Mouse (Mus musculus) right cerebral cortex, postnatal 36 days (tissue): ENCODE results near the gene Ranbp3.

ENCODE experiments used
- DNase-seq, 2 experiments: peaks; one replicate each; pipeline ENCODE4 v3.0.0; 2022; ENCODE audit warnings: low spot score in 2 of 2, mixed read lengths in 1 of 2

The Ranbp3 gene

GRCm38 (mm10) chr17:56673647-56674416 lies 738 bp downstream of the Ranbp3 start:
- peak in 1 of 2 experiments; percentile 7 for DNase-seq

- no peak for DNase-seq
Observed at GRCm38 (mm10) chr17:56681791-56682190, 8.7 kb downstream of the Ranbp3 start.

GRCm38 (mm10) chr17:56682880-56683279 lies 9.8 kb downstream of the Ranbp3 start:
- no peak for DNase-seq

GRCm38 (mm10) chr17:56683546-56684140 lies 10.5 kb downstream of the Ranbp3 start:
- no peak for DNase-seq

GRCm38 (mm10) chr17:56684649-56685048 lies 11.6 kb downstream of the Ranbp3 start:
- no peak for DNase-seq

- no peak for DNase-seq
Observed at GRCm38 (mm10) chr17:56686801-56687200, 13.7 kb downstream of the Ranbp3 start.

GRCm38 (mm10) chr17:56688045-56688444 lies 15.0 kb downstream of the Ranbp3 start:
- no peak for DNase-seq

GRCm38 (mm10) chr17:56688689-56689088 lies 15.6 kb downstream of the Ranbp3 start:
- no peak for DNase-seq

- no peak for DNase-seq
Observed at GRCm38 (mm10) chr17:56693395-56693794, 20.3 kb downstream of the Ranbp3 start.

- peak; percentile 45 to 61 for DNase-seq
Observed at GRCm38 (mm10) chr17:56693851-56694310, 20.8 kb downstream of the Ranbp3 start.

GRCm38 (mm10) chr17:56700451-56700850 lies 27.4 kb downstream of the Ranbp3 start:
- no peak for DNase-seq

GRCm38 (mm10) chr17:56703038-56703437 lies 29.9 kb downstream of the Ranbp3 start:
- DNase-seq, result no peak

GRCm38 (mm10) chr17:56706515-56706914 lies 33.4 kb downstream of the Ranbp3 start:
- DNase-seq, result no peak

GRCm38 (mm10) chr17:56708692-56709091 lies 35.6 kb downstream of the Ranbp3 start:
- DNase-seq, result no peak

- no peak for DNase-seq
Observed at GRCm38 (mm10) chr17:56709708-56710107, 36.6 kb downstream of the Ranbp3 start.

GRCm38 (mm10) chr17:56715360-56715759 lies 42.3 kb downstream of the Ranbp3 start:
- no peak for DNase-seq

GRCm38 (mm10) chr17:56715914-56716654 lies 43.0 kb downstream of the Ranbp3 start:
- DNase-seq, result no peak

- peak; percentile 97 to 98 for DNase-seq
Observed at GRCm38 (mm10) chr17:56716655-56717362, 43.7 kb downstream of the Ranbp3 start.

GRCm38 (mm10) chr17:56717363-56718058 lies 44.4 kb downstream of the Ranbp3 start, which contains the start of the genes Ndufa11 and Vmac:
Gene Ndufa11 (plus strand): TSS chr17:56717767.
Gene Vmac (minus strand): TSS chr17:56718022.
- DNase-seq, result peak; percentile 91 to 92

- no peak for DNase-seq
Observed at GRCm38 (mm10) chr17:56722441-56722840, 49.3 kb downstream of the Ranbp3 start.
